Mouse (Mus musculus) cortical plate, adult 2 months (tissue): ENCODE measurements at regions not wholly inside any gene's neighbourhood (a gene's known extent, or its start where the extent isn't known, plus 50 kb on each side); places are given as distances from the start of the nearest gene placed in this dataset.

Experiments used
- CTCF ChIP-seq: fragments of 200-500 bp; IDR thresholded peaks from 2 replicates; pipeline ENCODE4 v1.5.1; 2011; ENCODE audit warnings: mild to moderate bottlenecking, control low read depth, low read length; ENCODE audit not compliant: insufficient read depth; ENCODE audit errors: extremely low read depth
- POLR2A ChIP-seq: fragments of 200-500 bp; IDR thresholded peaks from 2 replicates; pipeline ENCODE4 v1.6.1; 2011; ENCODE audit warnings: mild to moderate bottlenecking, low read length, control low read depth; ENCODE audit not compliant: insufficient read depth; ENCODE audit errors: extremely low read depth

DNA sequence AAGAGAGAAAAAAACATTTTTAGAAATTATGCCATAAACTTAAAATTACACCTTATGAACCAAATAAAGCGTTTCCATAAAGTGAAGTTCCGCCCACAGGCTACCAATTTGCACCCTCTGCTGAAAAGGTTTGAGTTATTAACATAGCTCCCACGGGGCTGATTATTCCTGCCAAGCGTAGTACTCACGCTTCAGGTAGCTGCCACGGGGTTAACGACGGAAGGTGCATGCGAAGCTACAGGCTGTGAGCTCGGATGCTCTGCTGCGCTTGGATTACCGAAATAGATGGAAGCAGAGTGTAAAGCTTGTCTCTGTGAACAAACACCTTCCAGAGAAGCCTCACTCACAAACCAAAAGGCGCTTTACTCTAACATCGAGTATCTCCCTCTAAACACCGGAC is 109.9 kb upstream of the Pard3b start:
- no peak for TF ChIP-seq CTCF
- TF ChIP-seq POLR2A, result no peak
